Mouse (Mus musculus) right cerebral cortex, postnatal 36 days (tissue): Measurements from ENCODE around the gene Ppp1r10.
"Not testable (repeated sequence)": the region's sequence is repeated elsewhere in the genome, so short reads cannot be mapped to it uniquely, and the experiment has no call there.

ENCODE experiments used
- DNase-seq, 2 experiments: peaks; one replicate each; pipeline ENCODE4 v3.0.0; 2022; ENCODE audit warnings: low spot score in 2 of 2, mixed read lengths in 1 of 2

Gene Ppp1r10

GRCm38 (mm10) chr17:35930627-35931026 is 14.4 kb downstream of the Ppp1r10 start:
- no peak for DNase-seq

- DNase-seq, result no peak
Observed at GRCm38 (mm10) chr17:35932608-35933007, 16.4 kb downstream of the Ppp1r10 start.

GRCm38 (mm10) chr17:35935763-35936162 is 19.5 kb downstream of the Ppp1r10 start:
- DNase-seq, result not testable (repeated sequence)

GRCm38 (mm10) chr17:35937700-35938348 is 21.6 kb downstream of the Ppp1r10 start:
- DNase-seq, result no peak

GRCm38 (mm10) chr17:35939108-35939507 is 22.9 kb downstream of the Ppp1r10 start:
- no peak for DNase-seq

GRCm38 (mm10) chr17:35939941-35940340 is 23.7 kb downstream of the Ppp1r10 start:
- no peak for DNase-seq

GRCm38 (mm10) chr17:35950946-35951345 is 34.7 kb downstream of the Ppp1r10 start:
- DNase-seq, result not testable (repeated sequence)

GRCm38 (mm10) chr17:35952559-35952958 is 36.3 kb downstream of the Ppp1r10 start:
- not testable (repeated sequence) for DNase-seq

GRCm38 (mm10) chr17:35954665-35955064 is 38.4 kb downstream of the Ppp1r10 start:
- no peak for DNase-seq

- no peak for DNase-seq
Observed at GRCm38 (mm10) chr17:35958533-35959223, 42.4 kb downstream of the Ppp1r10 start.

- DNase-seq, result no peak
Observed at GRCm38 (mm10) chr17:35963279-35963678, 47.0 kb downstream of the Ppp1r10 start.

- DNase-seq, result no peak
Observed at GRCm38 (mm10) chr17:35967621-35968020, 51.4 kb downstream of the Ppp1r10 start.

- peak; percentile 97 to 98 for DNase-seq
Observed at GRCm38 (mm10) chr17:35969418-35970389, 53.5 kb downstream of the Ppp1r10 start, which contains the start of gene Abcf1. Abcf1 (minus strand) TSS chr17:35969761.

- DNase-seq, result no peak
Observed at GRCm38 (mm10) chr17:35972131-35972530, 55.9 kb downstream of the Ppp1r10 start.

- DNase-seq, result peak in 1 of 2 experiments; percentile 86
Observed at GRCm38 (mm10) chr17:35978811-35979400, 62.7 kb downstream of the Ppp1r10 start.

- peak; percentile 89 to 91 for DNase-seq
Observed at GRCm38 (mm10) chr17:35979401-35980362, 63.4 kb downstream of the Ppp1r10 start, which contains the start of the genes Gnl1 and Prr3. Gnl1 (plus strand) TSS chr17:35979851. Prr3 (minus strand) TSS chr17:35980236.

GRCm38 (mm10) chr17:35980363-35980754 is 64.1 kb downstream of the Ppp1r10 start:
- DNase-seq, result peak in 1 of 2 experiments; percentile 55

- no peak for DNase-seq
Observed at GRCm38 (mm10) chr17:35981776-35982175, 65.5 kb downstream of the Ppp1r10 start.
